Mouse (Mus musculus) cerebellum, adult 2 months (tissue): ENCODE results near the gene Cdkn2aipnl.

Experiments used
- CTCF ChIP-seq: fragments of 200-500 bp; IDR thresholded peaks from 2 replicates; pipeline ENCODE4 v1.5.1; 2011; ENCODE audit warnings: low read depth, mild to moderate bottlenecking, control low read depth, low read length, moderate library complexity, borderline replicate concordance; ENCODE audit not compliant: insufficient read depth
- POLR2A ChIP-seq: fragments of 200-500 bp; IDR thresholded peaks from 2 replicates; pipeline ENCODE4 v1.6.1; 2011; ENCODE audit warnings: low read length, control low read depth, borderline replicate concordance; ENCODE audit not compliant: insufficient read depth

DNA sequence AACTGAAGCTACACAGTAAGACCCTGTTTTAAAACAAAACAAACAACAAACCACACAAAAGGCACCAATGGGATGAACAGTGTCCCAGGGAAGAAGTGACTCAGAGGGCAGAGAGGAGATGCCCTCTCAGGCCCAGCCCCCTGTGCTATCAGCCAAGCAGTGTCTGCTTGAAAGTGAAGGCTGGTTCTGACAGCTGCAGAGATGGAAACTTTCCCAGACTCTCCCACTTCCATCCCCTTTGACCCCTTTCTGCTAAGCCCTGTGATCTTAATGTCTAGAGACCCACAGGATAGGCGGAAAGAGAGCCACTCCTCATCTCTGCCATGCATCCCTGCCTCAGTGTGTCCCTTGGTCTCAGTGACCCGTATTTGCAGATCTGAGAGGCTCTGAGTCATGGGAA lies 49.5 kb upstream of the Cdkn2aipnl start:
- TF ChIP-seq POLR2A (no peak), CTCF (no peak)
